Mouse (Mus musculus) kidney, adult 2 months (tissue): ENCODE results near the gene Dnah14. TPM values are rescaled to one million over a fixed set of nuclear protein-coding genes. Genes with fewer than 3 reads are reported as not detected.

Experiments used
- DNase-seq: peaks from one replicate; pipeline ENCODE4 v3.0.0; 2021
- H3K27ac ChIP-seq: fragments of 200-500 bp; 2 replicates; pipeline ENCODE4 v1.5.1; 2012; ENCODE audit warnings: low read depth, low read length, control low read depth, inconsistent platforms; ENCODE audit not compliant: insufficient read depth
- H3K27me3 ChIP-seq: fragments of 200-500 bp; replicated peaks from 2 replicates; pipeline ENCODE4 v1.6.1; 2012; ENCODE audit warnings: mild to moderate bottlenecking, moderate library complexity, low read length, inconsistent platforms; ENCODE audit not compliant: control insufficient read depth, insufficient read depth
- H3K36me3 ChIP-seq: fragments of 200-500 bp; 2 replicates; pipeline ENCODE4 v1.6.1; 2012; ENCODE audit warnings: mild to moderate bottlenecking, moderate library complexity, low read length, inconsistent platforms; ENCODE audit not compliant: control insufficient read depth, insufficient read depth
- H3K4me1 ChIP-seq: fragments of 200-500 bp; 2 replicates; pipeline ENCODE4 v1.6.1; 2011; ENCODE audit warnings: low read length; ENCODE audit not compliant: control insufficient read depth, insufficient read depth
- H3K4me3 ChIP-seq: fragments of 200-500 bp; 2 replicates; pipeline ENCODE4 v1.5.1; 2011; ENCODE audit warnings: mild to moderate bottlenecking, low read depth, low read length, control low read depth; ENCODE audit not compliant: insufficient read depth
- CTCF ChIP-seq: fragments of 200-500 bp; conservative IDR thresholded peaks from 2 replicates; pipeline ENCODE4 v1.5.1; 2011; ENCODE audit warnings: low read depth, mild to moderate bottlenecking, control low read depth, low read length, moderate library complexity, mixed read lengths; ENCODE audit not compliant: insufficient read depth, insufficient read length
- POLR2A ChIP-seq: fragments of 200-500 bp; IDR thresholded peaks from one replicate; pipeline ENCODE4 v1.6.1; 2011; ENCODE audit warnings: low read depth, low read length, control low read depth
- WGBS: fragments of 180-500 bp; shearing (Covaris S2); methylation state at CpG from one replicate; pipeline ENCODE4 v1.1.7; 2018; 5-methylcytosine and 5-hydroxymethylcytosine counted together
- polyA plus RNA-seq: library from polyadenylated mRNA; depleted of rRNA; stranded (reverse); fragments of >200 nt; gene quantifications from 2 replicates; pipeline ENCODE4 v1.2.3, GENCODE M21; 2012; rRNA removed

Gene Dnah14
- polyA plus RNA-seq: not detected in 2 replicates

DNA sequence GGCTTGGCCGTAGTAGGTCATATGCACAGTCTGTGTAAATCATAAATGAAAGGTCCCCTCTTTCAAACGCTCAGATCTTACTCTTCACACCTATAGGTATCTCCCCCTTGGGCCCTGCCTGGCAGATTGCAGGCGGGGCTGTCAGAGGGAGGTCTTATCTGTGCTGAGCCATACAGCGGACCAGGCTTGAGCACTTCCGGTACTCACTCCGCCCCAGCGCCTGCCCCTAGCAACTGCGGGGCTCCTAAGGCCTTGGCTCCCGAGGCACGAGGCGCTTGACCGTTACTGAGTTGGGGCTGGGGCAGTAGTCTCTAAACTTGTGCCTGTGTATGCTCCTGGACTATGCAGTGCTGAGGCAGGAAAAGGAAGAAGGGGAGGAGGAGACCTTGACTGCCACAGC, at the start of gene Dnah14:
TSS of gene Dnah14 (plus strand) at position 238 of the 400 bp plus-strand sequence.
- Histone ChIP-seq H3K4me1 (no peaks in the 10 kb centered on the region), H3K4me3 (no peak within 1 kb of the TSS), H3K27me3 (no peaks in the 10 kb centered on the region; the same call in 1 of the 2 replicates), H3K27ac (no peak within 1 kb of the TSS), H3K36me3 (no peaks in the 10 kb centered on the region)
- TF ChIP-seq CTCF (no peak), POLR2A (no peak)
- 71% methylated on average over 12 of the region's 12 CpGs for WGBS
- DNase-seq: no peak

GRCm38 (mm10) chr1:181529368-181529767, 47.0 kb upstream of the Dnah14 start:
- TF ChIP-seq CTCF: no peak
- TF ChIP-seq POLR2A: no peak
- Histone ChIP-seq H3K4me3 (no peak overlapping the region), H3K27me3 (no peaks in the 10 kb centered on the region), H3K27ac (no peak overlapping the region), H3K4me1 (no peaks in the 10 kb centered on the region), H3K36me3 (no peaks in the 10 kb centered on the region)
- 15% methylated on average over 4 of the region's 4 CpGs for WGBS
- DNase-seq: peak; percentile 95

GRCm38 (mm10) chr1:181535165-181535873, 41.0 kb upstream of the Dnah14 start:
- peaks cover 2% of the 10 kb centered on the region for H3K4me1 ChIP-seq
- 45% methylated on average over 10 of the region's 10 CpGs for WGBS
- H3K27ac ChIP-seq: no peak overlapping the region
- H3K4me3 ChIP-seq: no peak overlapping the region
- no peak for TF ChIP-seq CTCF
- TF ChIP-seq POLR2A: no peak
- H3K36me3 ChIP-seq: no peaks in the 10 kb centered on the region
- DNase-seq: peak; percentile 60
- H3K27me3 ChIP-seq: no peaks in the 10 kb centered on the region

GRCm38 (mm10) chr1:181537627-181538525, 38.5 kb upstream of the Dnah14 start:
- peaks cover 9% of the 10 kb centered on the region for H3K4me1 ChIP-seq
- no peaks in the 10 kb centered on the region for H3K27me3 ChIP-seq
- peak; percentile 69 for DNase-seq
- 79% methylated on average over 9 of the region's 9 CpGs for WGBS
- no peak overlapping the region for H3K4me3 ChIP-seq
- TF ChIP-seq CTCF (no peak), POLR2A (no peak)
- no peak overlapping the region for H3K27ac ChIP-seq
- H3K36me3 ChIP-seq: no peaks in the 10 kb centered on the region

DNA sequence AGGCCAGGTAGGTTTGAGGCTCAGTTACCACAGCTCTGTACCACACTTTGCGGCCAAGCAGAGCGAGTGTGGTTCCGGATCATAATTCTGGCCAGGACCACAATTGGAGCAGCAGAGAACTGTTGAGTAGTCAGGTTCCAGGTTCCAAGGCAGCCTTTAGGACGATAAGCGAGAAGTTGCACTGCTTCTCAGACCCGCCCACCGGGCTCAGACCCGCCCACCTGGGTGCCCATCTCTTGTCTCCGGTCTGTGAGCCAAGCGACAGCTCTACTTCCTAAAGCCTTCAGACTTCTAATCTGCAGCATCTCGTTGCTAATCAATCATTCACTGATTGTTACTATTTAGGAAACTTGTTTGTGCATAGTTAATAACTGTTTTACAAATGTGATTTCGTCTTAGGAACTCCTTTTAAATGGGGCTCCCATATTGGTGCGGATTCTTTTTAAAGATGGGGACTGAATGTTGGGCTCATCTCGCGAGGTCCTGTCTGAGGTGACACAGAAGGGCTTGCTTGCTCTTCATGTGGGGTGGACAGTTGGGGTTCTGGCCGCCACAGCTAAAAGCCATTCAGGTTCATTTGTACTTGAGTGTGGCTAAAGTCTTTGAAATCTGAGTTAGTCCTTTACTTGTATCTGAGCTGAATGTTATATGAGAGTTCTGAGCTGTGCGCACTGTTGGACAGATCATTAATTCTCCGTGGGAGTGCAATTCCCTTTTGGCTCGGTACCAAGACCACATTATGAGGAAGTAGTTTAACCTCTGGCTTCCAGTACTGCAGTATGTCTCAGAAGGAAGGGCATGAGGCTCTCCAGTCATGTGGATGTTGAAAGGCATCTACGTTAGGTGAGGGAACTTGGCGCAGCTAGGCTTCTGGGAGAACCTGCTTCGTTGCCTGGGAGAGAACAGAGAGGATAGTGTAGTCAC, 36.3 kb upstream of the Dnah14 start:
- H3K36me3 ChIP-seq: no peaks in the 10 kb centered on the region
- peaks cover 9% of the 10 kb centered on the region for H3K4me1 ChIP-seq
- WGBS: 27% methylated on average over 22 of the region's 22 CpGs
- H3K27ac ChIP-seq: peak overlapping the region; percentile 27; the same call in 1 of the 2 replicates
- no peak for TF ChIP-seq CTCF
- no peak for TF ChIP-seq POLR2A
- DNase-seq: peak; percentile 80
- no peaks in the 10 kb centered on the region for H3K27me3 ChIP-seq
- no peak overlapping the region for H3K4me3 ChIP-seq

DNA sequence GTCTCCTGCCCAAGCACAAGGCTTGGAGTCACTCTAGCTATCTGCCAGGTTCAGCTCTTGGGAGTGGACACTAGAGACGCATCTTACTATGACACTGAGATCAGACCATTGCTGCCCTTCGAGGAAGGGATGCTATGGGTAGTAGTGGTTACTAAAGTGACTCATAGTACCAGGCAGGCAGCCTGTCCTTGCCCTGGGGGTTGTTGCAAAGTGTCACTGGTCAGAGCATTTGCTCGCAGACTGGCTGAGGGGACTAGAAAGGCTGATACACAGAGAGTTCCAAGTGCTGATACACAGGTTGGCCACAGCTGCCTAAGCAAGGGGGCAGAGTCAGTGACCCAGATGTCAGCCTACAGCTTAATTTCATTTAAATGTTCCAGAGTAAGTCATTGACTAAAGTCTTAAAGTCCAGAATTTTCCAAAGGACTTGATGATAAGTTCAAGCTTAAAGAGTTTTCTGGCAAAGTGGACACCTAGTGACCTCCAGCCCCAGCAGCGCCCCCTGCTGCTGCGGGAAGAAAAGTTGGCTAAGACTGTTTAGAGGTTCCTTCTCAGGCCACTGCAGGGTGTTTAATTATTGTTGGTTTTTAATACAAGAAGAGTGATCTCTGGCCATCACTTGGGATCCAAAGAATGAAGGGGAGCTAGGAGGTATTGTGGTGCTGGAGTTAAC, 32.5 kb upstream of the Dnah14 start:
- H3K27ac ChIP-seq: no peak overlapping the region
- WGBS: 61% methylated on average over 5 of the region's 5 CpGs
- H3K4me3 ChIP-seq: no peak overlapping the region
- peak; percentile 68 for DNase-seq
- TF ChIP-seq POLR2A (no peak), CTCF (peak; percentile 57)
- H3K4me1 ChIP-seq: peaks cover 9% of the 10 kb centered on the region
- no peaks in the 10 kb centered on the region for H3K27me3 ChIP-seq
- no peaks in the 10 kb centered on the region for H3K36me3 ChIP-seq
